In genomic region chr7:31042431-31042910, GRCm38 (mm10) we compare ENCODE assay signal across 7 mouse cellular contexts. TPM values are rescaled to one million over a fixed set of nuclear protein-coding genes. Genes with fewer than 3 reads are reported as not detected.
DNase-seq lines count a peak whose midpoint lies in the region; ATAC-seq and TF ChIP-seq lines count a peak whose summit lies in the region.

Gene Fxyd5, minus strand, starts transcription at chr7:31042481.

- H3K4me2 ChIP-seq in forebrain, embryonic 12.5 days: peak within 1 kb of the TSS; percentile 38
- H3K4me2 ChIP-seq in hindbrain, embryonic 16.5 days (ENCODE audit: low read length): peak within 1 kb of the TSS; percentile 41
- H3K4me2 ChIP-seq in liver, postnatal 0 days (ENCODE audit: low read depth, low read length): peak within 1 kb of the TSS; percentile 65

- no peak for ATAC-seq in CD4-positive, CD25-positive, alpha-beta regulatory T cell, adult 4 months
- ATAC-seq in forebrain, embryonic 12.5 days (ENCODE audit: low FRiP score): no peak
- no peak for ATAC-seq in hindbrain, embryonic 16.5 days
- no peak for ATAC-seq in liver, postnatal 0 days

- H3K9me3 ChIP-seq in forebrain, embryonic 12.5 days: no peaks in the 10 kb centered on the region
- H3K9me3 ChIP-seq in hindbrain, embryonic 16.5 days (ENCODE audit: control insufficient read depth, low read length): no peaks in the 10 kb centered on the region
- H3K9me3 ChIP-seq in liver, postnatal 0 days (ENCODE audit: low read length): no peaks in the 10 kb centered on the region

- no peak for TF ChIP-seq EP300 in liver, postnatal 0 days (IDR thresholded peaks at IDR 0.05; ENCODE audit: low read depth)

- peaks cover 53% of the 10 kb centered on the region for H3K27me3 ChIP-seq in forebrain, embryonic 12.5 days
- peaks cover 33% of the 10 kb centered on the region for H3K27me3 ChIP-seq in hindbrain, embryonic 16.5 days (replicated peaks; ENCODE audit: control insufficient read depth, insufficient read depth, low read length)
- 0 out of 2 replicates have a peak, but pooled peaks cover 4% of the 10 kb centered on the region for H3K27me3 ChIP-seq in liver, postnatal 0 days (ENCODE audit: insufficient read depth, low read length)

- H3K36me3 ChIP-seq in forebrain, embryonic 12.5 days (replicated peaks): no peaks in the 10 kb centered on the region
- H3K36me3 ChIP-seq in hindbrain, embryonic 16.5 days (ENCODE audit: control insufficient read depth, insufficient read depth, low read length): no peaks in the 10 kb centered on the region
- H3K36me3 ChIP-seq in liver, postnatal 0 days (replicated peaks; ENCODE audit: insufficient read depth, low read length): no peaks in the 10 kb centered on the region

- TF ChIP-seq CTCF in liver, postnatal 0 days (IDR thresholded peaks at IDR 0.05; ENCODE audit: low read depth): no peak

- peak; percentile 21 for DNase-seq in 416B (ENCODE audit: low read depth)
- no peak for DNase-seq in liver, postnatal 0 days
- no peak for DNase-seq in natural killer cell, adult 2 months (ENCODE audit: low spot score in 2 of 2)
- no peak for DNase-seq in cerebellum, adult 9-10 months

- peak within 1 kb of the TSS; percentile 36; the same call in 1 of the 2 replicates for H3K9ac ChIP-seq in forebrain, embryonic 12.5 days
- peak within 1 kb of the TSS; percentile 33 for H3K9ac ChIP-seq in hindbrain, embryonic 16.5 days (ENCODE audit: low read depth, low read length)
- peak within 1 kb of the TSS; percentile 53 for H3K9ac ChIP-seq in liver, postnatal 0 days (replicated peaks)

- peaks cover 6% of the 10 kb centered on the region for H3K4me1 ChIP-seq in forebrain, embryonic 12.5 days
- no peaks in the 10 kb centered on the region for H3K4me1 ChIP-seq in hindbrain, embryonic 16.5 days (ENCODE audit: control insufficient read depth, insufficient read depth, low read depth, low read length)
- H3K4me1 ChIP-seq in liver, postnatal 0 days (ENCODE audit: insufficient read depth): no peaks in the 10 kb centered on the region

- 30% methylated on average over 10 of the region's 10 CpGs for WGBS in forebrain, embryonic 12.5 days
- WGBS in hindbrain, embryonic 16.5 days: 38% methylated on average over 10 of the region's 10 CpGs
- WGBS in liver, postnatal 0 days (ENCODE audit: insufficient replicate concordance): 47% methylated on average over 10 of the region's 10 CpGs

- H3K4me3 ChIP-seq in forebrain, embryonic 12.5 days (replicated peaks): peak within 1 kb of the TSS; percentile 19; the same call in 1 of the 2 replicates
- H3K4me3 ChIP-seq in hindbrain, embryonic 16.5 days (ENCODE audit: low read length): peak within 1 kb of the TSS; percentile 19
- peak within 1 kb of the TSS; percentile 31 for H3K4me3 ChIP-seq in liver, postnatal 0 days (ENCODE audit: low read depth, low read length)

- H3K27ac ChIP-seq in forebrain, embryonic 12.5 days: no peak within 1 kb of the TSS
- no peak within 1 kb of the TSS for H3K27ac ChIP-seq in hindbrain, embryonic 16.5 days (ENCODE audit: low read depth, low read length)
- peak within 1 kb of the TSS; percentile 44; the same call in 1 of the 2 replicates for H3K27ac ChIP-seq in liver, postnatal 0 days (ENCODE audit: low read depth)

RNA-seq across cellular contexts. Expression of gene Fxyd5, which starts in this region (rescaled TPM):
- polyA plus RNA-seq in CD4-positive, CD25-positive, alpha-beta regulatory T cell, adult 4 months (2017; shearing (Covaris generic)): 1,000 to 10,000 TPM; 1,918 to 1,991 TPM
- polyA plus RNA-seq in forebrain, embryonic 12.5 days (2016; fragmentation: Nextera tagmentation; extraction: Ambion mirVana): 7.6 and 9.2 TPM in 2 replicates
- polyA plus RNA-seq in hindbrain, embryonic 16.5 days (2015; fragmentation: Nextera tagmentation; extraction: Ambion mirVana): 24.4 and 32.9 TPM in 2 replicates
- 25.8 and 29.4 TPM in 2 replicates for polyA plus RNA-seq in liver, postnatal 0 days (2015; fragmentation: Nextera tagmentation; extraction: Ambion mirVana)

Comparison
In these comparisons a context has a peak if more than half of its experiments do, and no peak if none do; other contexts are left out.
1. RNA of gene Fxyd5 (polyA plus RNA-seq): 1,918 to 1,991 TPM in CD4-positive, CD25-positive, alpha-beta regulatory T cell, adult 4 months; 25.8 to 29.4 TPM in liver, postnatal 0 days, 24.4 to 32.9 TPM in hindbrain, embryonic 16.5 days and 7.6 to 9.2 TPM in forebrain, embryonic 12.5 days; every median in the first group is over 10 times any median in the second.
2. Peak in every context shown above with its lines, with median percentiles within 50 percentile points of each other: H3K4me2 ChIP-seq, H3K4me3 ChIP-seq and H3K9ac ChIP-seq.